Mouse (Mus musculus) E14TG2a.4 (cell line): ENCODE results near the gene Cdh15.

ENCODE experiments used
- CTCF ChIP-seq: conservative IDR thresholded peaks from 2 replicates; pipeline ENCODE4 v1.5.1; 2014; ENCODE audit warnings: low read length
- NANOG ChIP-seq: IDR thresholded peaks from 2 replicates; pipeline ENCODE4 v1.6.1; 2014; ENCODE audit warnings: borderline replicate concordance, low read length, mixed read lengths
- POU5F1 ChIP-seq: IDR thresholded peaks from 2 replicates; pipeline ENCODE4 v1.6.1; 2014; ENCODE audit warnings: low read length, borderline replicate concordance

GRCm38 (mm10) chr8:122873171-122873570, 25.4 kb downstream of the Cdh15 start:
- TF ChIP-seq CTCF, result no peak
- no peak for TF ChIP-seq NANOG
- TF ChIP-seq POU5F1, result no peak
